Mouse (Mus musculus) lung, postnatal 0 days (tissue): Measurements from ENCODE around the gene Nadk2. TPM values are rescaled to one million over a fixed set of nuclear protein-coding genes. Genes with fewer than 3 reads are reported as not detected.

Experiments
- ATAC-seq: fragments of 200-750 bp; cut with Nextera tagmentation; 2 replicates; pipeline ENCODE4 v1.8.0; 2017; ENCODE audit warnings: moderate library complexity
- DNase-seq: peaks from one replicate; pipeline ENCODE4 v3.0.0-alpha.2; 2016; ENCODE audit warnings: low spot score
- H3K27ac ChIP-seq: fragments of 300-500 bp; sonication (generic); 2 replicates; pipeline ENCODE4 v1.5.1; 2014; ENCODE audit warnings: antibody characterized with exemption, mild to moderate bottlenecking, low read length, mixed read lengths
- H3K27me3 ChIP-seq: fragments of 300-500 bp; sonication (generic); replicated peaks from 2 replicates; pipeline ENCODE4 v1.6.1; 2014; ENCODE audit warnings: low read length, mixed read lengths; ENCODE audit not compliant: insufficient read depth
- H3K36me3 ChIP-seq: fragments of 300-500 bp; sonication (generic); 2 replicates; pipeline ENCODE4 v1.6.1; 2014; ENCODE audit warnings: low read length, mixed read lengths; ENCODE audit not compliant: insufficient read depth
- H3K4me1 ChIP-seq: fragments of 300-500 bp; sonication (generic); 2 replicates; pipeline ENCODE4 v1.6.1; 2014; ENCODE audit warnings: antibody characterized with exemption, low read depth, low read length, mixed read lengths; ENCODE audit not compliant: insufficient read depth
- H3K4me2 ChIP-seq: fragments of 300-500 bp; sonication (generic); replicated peaks from 2 replicates; pipeline ENCODE4 v1.6.1; 2014; ENCODE audit warnings: low read depth, mild to moderate bottlenecking, low read length, moderate library complexity, mixed read lengths
- H3K4me3 ChIP-seq: fragments of 300-500 bp; sonication (generic); 2 replicates; pipeline ENCODE4 v1.5.1; 2014; ENCODE audit warnings: low read depth, low read length
- H3K9ac ChIP-seq: fragments of 300-500 bp; sonication (generic); replicated peaks from 2 replicates; pipeline ENCODE4 v1.6.1; 2014; ENCODE audit warnings: low read depth, mild to moderate bottlenecking
- H3K9me3 ChIP-seq: fragments of 300-500 bp; sonication (generic); 2 replicates; pipeline ENCODE4 v1.6.1; 2016; ENCODE audit warnings: low read length, mixed read lengths
- CTCF ChIP-seq: IDR thresholded peaks from 2 replicates; pipeline ENCODE4 v1.5.1; 2016; ENCODE audit warnings: antibody characterized with exemption, mild to moderate bottlenecking
- EP300 ChIP-seq: IDR thresholded peaks from 2 replicates; pipeline ENCODE4 v1.6.1; 2016; ENCODE audit warnings: antibody characterized with exemption, mild to moderate bottlenecking, control low read depth
- WGBS: fragments of 180-500 bp; shearing (Covaris S2); extraction: QIAGEN DNeasy Blood & Tissue Kit; methylation state at CpG from one replicate; pipeline ENCODE4 v1.1.7; 2014; 5-methylcytosine and 5-hydroxymethylcytosine counted together
- polyA plus RNA-seq: library from polyadenylated mRNA; unstranded; fragments of >200 nt; fragmentation: Nextera tagmentation; extraction: Ambion mirVana; gene quantifications from 2 replicates; pipeline ENCODE4 v1.2.1, GENCODE M21; 2015

The Nadk2 gene
- polyA plus RNA-seq, 1 experiment from 2014 or later = 20.0 TPM

DNA sequence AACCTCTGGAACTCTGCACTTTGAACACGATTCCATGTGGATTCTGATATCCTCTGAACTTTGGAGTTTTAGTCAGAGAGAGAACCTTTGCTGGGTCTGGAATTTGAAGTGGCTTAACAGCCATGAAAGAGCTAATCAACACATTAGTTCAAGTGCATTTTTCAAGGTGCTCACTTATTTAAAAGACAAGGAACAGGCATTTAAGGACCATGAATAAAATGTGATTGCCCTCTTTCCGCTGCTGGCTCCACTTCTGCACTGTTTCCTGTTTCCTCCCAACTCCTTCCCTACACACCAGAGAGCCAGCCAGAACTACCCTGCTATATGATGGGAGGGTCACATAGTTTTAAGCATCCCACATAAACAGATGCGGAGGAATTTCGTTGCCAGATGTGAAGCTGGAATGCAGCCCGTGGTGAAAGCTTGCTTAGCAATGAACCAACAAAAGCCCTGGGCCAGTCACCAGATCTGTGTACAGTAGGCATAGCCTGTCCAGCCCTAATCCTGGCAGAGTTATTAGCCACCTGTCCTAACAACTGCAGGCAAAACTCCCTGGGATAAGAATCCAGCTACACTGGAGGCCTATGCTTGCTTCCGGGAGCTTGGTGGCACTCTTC lies 63.9 kb downstream of the Nadk2 start:
- TF ChIP-seq CTCF (no peak), EP300 (peak; percentile 52; the same call in 1 of the 2 replicates)
- Histone ChIP-seq H3K4me2 (no peak overlapping the region), H3K9me3 (no peaks in the 10 kb centered on the region), H3K4me1 (peaks cover 6% of the 10 kb centered on the region; the same call in 1 of the 2 replicates), H3K9ac (no peak overlapping the region; the same call in 1 of the 2 replicates), H3K36me3 (no peaks in the 10 kb centered on the region), H3K4me3 (no peak overlapping the region), H3K27ac (peak overlapping the region; percentile 70), H3K27me3 (no peaks in the 10 kb centered on the region)
- peak; percentile 78 for DNase-seq
- peak; percentile 84 for ATAC-seq
- WGBS = 16% methylated on average over 6 of the region's 6 CpGs

DNA sequence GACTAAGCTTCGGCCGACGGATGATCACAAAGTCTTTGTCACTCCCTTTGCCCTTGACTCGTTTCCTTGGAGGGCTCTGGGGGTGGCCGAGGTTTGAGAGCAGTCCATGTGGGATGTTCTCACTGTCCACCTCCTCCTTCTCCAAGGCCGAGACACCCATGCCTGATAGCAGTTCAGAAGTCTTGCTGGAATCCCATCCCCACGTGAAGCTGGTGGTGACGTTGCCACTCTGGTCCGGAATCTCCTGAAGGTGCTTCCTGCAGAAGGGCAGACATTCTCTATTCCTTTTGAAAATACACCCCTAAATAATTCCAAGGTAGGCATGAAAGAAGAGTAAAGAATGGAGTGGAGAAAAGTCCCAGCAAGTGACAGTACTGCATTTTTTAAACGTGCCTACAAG lies 68.4 kb downstream of the Nadk2 start:
- H3K4me1 ChIP-seq = peaks cover 10% of the 10 kb centered on the region; the same call in 1 of the 2 replicates
- no peak overlapping the region for H3K9ac ChIP-seq
- H3K4me3 ChIP-seq = peak overlapping the region; percentile 95; the same call in 1 of the 2 replicates
- ATAC-seq = no peak
- no peaks in the 10 kb centered on the region for H3K27me3 ChIP-seq
- TF ChIP-seq EP300 (no peak), CTCF (no peak)
- DNase-seq = no peak
- no peaks in the 10 kb centered on the region for H3K9me3 ChIP-seq
- peak overlapping the region; percentile 61 for H3K4me2 ChIP-seq
- WGBS = 16% methylated on average over 10 of the region's 10 CpGs
- no peaks in the 10 kb centered on the region for H3K36me3 ChIP-seq
- H3K27ac ChIP-seq = no peak overlapping the region

DNA sequence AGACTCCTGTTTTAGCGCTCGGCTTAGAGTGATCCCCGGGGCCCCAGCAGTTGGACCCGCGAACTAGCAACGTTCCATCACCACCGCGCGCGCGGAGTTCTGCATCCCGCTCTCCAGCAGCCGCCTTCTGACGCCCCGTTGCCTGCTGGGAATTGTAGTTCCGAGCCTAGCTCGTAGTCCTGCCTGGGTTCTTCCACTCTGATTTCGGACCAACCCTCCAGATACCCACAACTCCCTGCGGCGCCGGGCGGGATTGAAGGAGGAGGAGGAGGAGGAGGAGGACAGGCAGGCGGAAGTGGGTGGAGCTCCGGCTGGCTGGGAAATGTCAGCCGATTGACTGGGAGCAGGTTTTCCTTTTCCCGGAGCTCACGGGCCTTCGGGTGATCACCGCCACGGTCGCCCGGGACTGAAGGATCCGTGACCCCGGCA lies 69.2 kb downstream of the Nadk2 start, which contains the start of gene Lmbrd2:
TSS of gene Lmbrd2 (plus strand) at position 299 of the 429 bp plus-strand sequence.
- Histone ChIP-seq H3K36me3 (no peaks in the 10 kb centered on the region), H3K4me1 (peaks cover 10% of the 10 kb centered on the region; the same call in 1 of the 2 replicates), H3K4me3 (peak within 1 kb of the TSS; percentile 95), H3K4me2 (peak within 1 kb of the TSS; percentile 88), H3K9me3 (no peaks in the 10 kb centered on the region), H3K9ac (peak within 1 kb of the TSS; percentile 82), H3K27me3 (no peaks in the 10 kb centered on the region), H3K27ac (peak within 1 kb of the TSS; percentile 73)
- ATAC-seq (peak; percentile 100), DNase-seq (peak; percentile 99)
- no peak for TF ChIP-seq EP300
- TF ChIP-seq CTCF = no peak
- under 1% methylated on average over 31 of the region's 34 CpGs for WGBS

DNA sequence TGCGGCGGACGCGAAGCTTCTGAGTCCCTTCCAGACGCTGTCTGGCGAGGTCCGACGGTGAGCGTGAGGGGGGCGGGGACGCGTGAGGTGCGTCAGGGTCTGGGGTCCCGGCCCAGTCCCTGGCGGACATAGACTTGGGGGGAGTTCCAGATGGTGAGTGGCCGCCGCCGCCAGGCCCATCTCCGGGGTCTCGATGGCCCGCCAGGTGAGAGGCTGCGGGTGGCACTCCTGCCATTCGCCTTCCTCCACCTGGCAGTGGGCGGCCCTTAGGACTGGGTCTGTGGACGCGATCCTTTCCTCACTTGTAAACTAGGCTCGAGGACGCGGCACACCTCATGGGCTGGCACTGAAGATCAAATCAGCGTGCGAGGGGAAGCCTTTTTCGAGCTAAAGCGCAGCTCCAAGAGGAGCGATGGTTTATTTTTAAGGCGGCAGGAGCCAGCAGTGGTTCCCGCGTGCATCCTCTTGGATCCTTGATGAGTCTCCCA lies 69.7 kb downstream of the Nadk2 start:
- Histone ChIP-seq H3K27ac (peak overlapping the region; percentile 73), H3K4me2 (peak overlapping the region; percentile 88), H3K4me3 (peak overlapping the region; percentile 95), H3K9ac (peak overlapping the region; percentile 82), H3K9me3 (no peaks in the 10 kb centered on the region), H3K27me3 (no peaks in the 10 kb centered on the region), H3K4me1 (peaks cover 10% of the 10 kb centered on the region; the same call in 1 of the 2 replicates), H3K36me3 (no peaks in the 10 kb centered on the region)
- whole genome bisulfite sequencing = 1% methylated on average over 25 of the region's 37 CpGs
- ATAC-seq (peak; percentile 78), DNase-seq (peak; percentile 62)
- TF ChIP-seq EP300 = no peak
- TF ChIP-seq CTCF = no peak

DNA sequence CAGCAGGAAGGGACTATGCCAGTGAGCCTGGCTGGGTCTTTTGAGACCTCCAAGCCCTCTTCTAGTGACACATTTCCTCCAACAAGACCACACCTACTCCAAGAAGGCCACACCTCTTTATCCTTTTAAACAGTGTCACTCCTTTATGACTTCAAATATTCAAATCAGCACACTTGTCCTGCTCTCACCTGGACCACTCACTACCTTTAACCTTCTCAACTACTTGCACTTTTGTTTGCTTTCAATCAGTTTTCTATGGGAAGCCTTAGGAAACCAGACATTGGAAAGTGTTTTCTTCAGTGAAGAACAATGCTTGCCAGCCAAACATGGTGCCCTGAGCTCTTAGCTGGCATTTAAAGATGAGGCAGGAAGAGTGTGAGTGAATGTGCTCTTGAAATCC lies 84.3 kb downstream of the Nadk2 start, which contains the start of gene Skp2:
TSS of gene Skp2 (minus strand) at position 101 of the 400 bp plus-strand sequence.
- no peaks in the 10 kb centered on the region for H3K9me3 ChIP-seq
- ATAC-seq (no peak), DNase-seq (no peak)
- TF ChIP-seq CTCF = no peak
- TF ChIP-seq EP300 = no peak
- peaks cover 3% of the 10 kb centered on the region; the same call in 1 of the 2 replicates for H3K36me3 ChIP-seq
- no peak within 1 kb of the TSS for H3K4me2 ChIP-seq
- H3K9ac ChIP-seq = no peak within 1 kb of the TSS
- no peak within 1 kb of the TSS for H3K27ac ChIP-seq
- no peaks in the 10 kb centered on the region for H3K4me1 ChIP-seq
- H3K27me3 ChIP-seq = no peaks in the 10 kb centered on the region
- no peak within 1 kb of the TSS for H3K4me3 ChIP-seq

Other genes with a start within 250 kb of the Nadk2 start
- gene Ranbp3l, start 103.3 kb upstream of the Nadk2 start, polyA plus RNA-seq = 0.25 and 0.37 TPM in 2 replicates
- 2.1 and 2.4 TPM in 2 replicates for gene Lmbrd2, start 69.3 kb downstream of the Nadk2 start, polyA plus RNA-seq
- 5.0 and 5.7 TPM in 2 replicates for gene Skp2, start 84.2 kb downstream of the Nadk2 start, polyA plus RNA-seq
- gene Ugt3a1, start 205.6 kb downstream of the Nadk2 start, polyA plus RNA-seq = not detected in 2 replicates